Mouse (Mus musculus) yolk sac, embryonic 10.5 days (tissue): ENCODE data around the gene Slc52a3.
A peak's percentile ranks its signal among the peaks of the same experiment; 100 is the strongest.

Experiments used
- DNase-seq: peaks from one replicate; pipeline ENCODE4 v3.0.0-alpha.2; 2017; ENCODE audit warnings: low spot score

Gene Slc52a3

GRCm38 (mm10) chr2:152048003-152048980 lies 52.0 kb downstream of the Slc52a3 start:
- peak; percentile 14 for DNase-seq

GRCm38 (mm10) chr2:152048981-152049441 lies 52.7 kb downstream of the Slc52a3 start:
- peak; percentile 8 for DNase-seq

- DNase-seq, result no peak
Observed at GRCm38 (mm10) chr2:152049611-152050270, 53.4 kb downstream of the Slc52a3 start.

DNA sequence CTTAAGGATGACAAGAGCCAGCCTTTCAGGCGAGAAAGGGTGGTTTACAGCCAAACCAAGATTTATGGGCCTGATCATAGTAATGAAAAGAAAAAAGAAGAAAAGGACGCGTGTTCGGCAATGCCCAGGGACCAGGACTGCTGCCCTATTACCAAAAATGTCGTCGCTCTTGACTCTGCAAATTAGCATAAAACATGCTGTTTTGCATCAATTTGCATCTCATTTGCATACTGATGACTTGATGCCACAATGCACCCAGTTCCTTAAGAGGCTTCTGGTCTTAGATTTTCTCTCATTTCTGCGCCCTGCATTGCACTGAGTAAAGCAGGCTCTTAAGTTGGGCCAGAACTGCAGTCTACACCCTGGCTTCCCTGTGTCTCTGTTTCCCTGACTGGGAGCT lies 54.0 kb downstream of the Slc52a3 start:
- no peak for DNase-seq

- DNase-seq, result no peak
Observed at GRCm38 (mm10) chr2:152051985-152052384, 55.7 kb downstream of the Slc52a3 start.

- DNase-seq, result no peak
Observed at GRCm38 (mm10) chr2:152055406-152055805, 59.1 kb downstream of the Slc52a3 start.

- DNase-seq, result no peak
Observed at GRCm38 (mm10) chr2:152056368-152057251, 60.3 kb downstream of the Slc52a3 start.

DNA sequence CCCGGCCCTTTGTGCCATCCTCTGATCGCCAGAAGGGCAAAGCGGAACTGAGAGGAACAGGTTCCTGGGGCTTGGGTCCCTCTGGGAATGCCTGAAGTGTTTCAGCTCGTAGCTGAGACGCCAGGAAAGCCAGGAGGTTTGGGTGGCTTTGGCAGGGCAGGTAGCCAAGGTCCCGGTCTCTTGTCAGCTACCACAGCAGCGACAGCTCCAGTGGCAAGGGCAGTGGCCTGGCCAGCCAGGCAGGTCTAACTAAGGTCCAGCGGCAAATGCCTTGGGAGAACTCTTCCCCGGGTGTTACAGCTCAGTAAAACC lies 60.9 kb downstream of the Slc52a3 start:
- DNase-seq, result no peak
